Mouse (Mus musculus) midbrain, embryonic 15.5 days (tissue): Measurements from ENCODE around the gene Sarnp. TPM values are rescaled to one million over a fixed set of nuclear protein-coding genes. Genes with fewer than 3 reads are reported as not detected.

Experiments used
- ATAC-seq: fragments of 200-750 bp; cut with Nextera tagmentation; replicated peaks from 2 replicates; pipeline ENCODE4 v1.8.0; 2017; ENCODE audit warnings: moderate TSS enrichment
- H3K27ac ChIP-seq: fragments of 300-500 bp; sonication (generic); 2 replicates; pipeline ENCODE4 v1.5.1; 2015; ENCODE audit warnings: mild to moderate bottlenecking, inconsistent platforms
- H3K27me3 ChIP-seq: fragments of 300-500 bp; sonication (generic); replicated peaks from 2 replicates; pipeline ENCODE4 v1.6.1; 2015; ENCODE audit warnings: inconsistent platforms
- H3K36me3 ChIP-seq: fragments of 300-500 bp; sonication (generic); replicated peaks from 2 replicates; pipeline ENCODE4 v1.6.1; 2015; ENCODE audit warnings: inconsistent platforms
- H3K4me1 ChIP-seq: fragments of 300-500 bp; sonication (generic); 2 replicates; pipeline ENCODE4 v1.6.1; 2015; ENCODE audit warnings: inconsistent platforms
- H3K4me2 ChIP-seq: fragments of 300-500 bp; sonication (generic); 2 replicates; pipeline ENCODE4 v1.6.1; 2015; ENCODE audit warnings: inconsistent platforms, mild to moderate bottlenecking, moderate library complexity
- H3K4me3 ChIP-seq: fragments of 300-500 bp; sonication (generic); 2 replicates; pipeline ENCODE4 v1.5.1; 2015; ENCODE audit warnings: mild to moderate bottlenecking, inconsistent platforms
- H3K9ac ChIP-seq: fragments of 300-500 bp; sonication (generic); 2 replicates; pipeline ENCODE4 v1.6.1; 2015; ENCODE audit warnings: mild to moderate bottlenecking, inconsistent platforms
- H3K9me3 ChIP-seq: fragments of 300-500 bp; sonication (generic); 2 replicates; pipeline ENCODE4 v1.6.1; 2016; ENCODE audit warnings: inconsistent platforms
- WGBS: fragments of 180-500 bp; shearing (Covaris S2); methylation state at CpG from one replicate; pipeline ENCODE4 v1.1.7; 2015; ENCODE audit warnings: mixed read lengths; 5-methylcytosine and 5-hydroxymethylcytosine counted together
- polyA plus RNA-seq: library from polyadenylated mRNA; unstranded; fragments of >200 nt; fragmentation: Nextera tagmentation; extraction: Ambion mirVana; gene quantifications from 2 replicates; pipeline ENCODE4 v1.2.1, GENCODE M21; 2015

The Sarnp gene
- polyA plus RNA-seq, 1 experiment from 2014 or later = 145 TPM

GRCm38 (mm10) chr10:128895952-128896693, 79.0 kb downstream of the Sarnp start:
- Histone ChIP-seq H3K9ac (no peak overlapping the region), H3K27ac (0 out of 2 replicates have a peak overlapping the region, but pooled peaks have one; percentile 32), H3K4me3 (peak overlapping the region; percentile 1; the same call in 1 of the 2 replicates), H3K4me2 (peak overlapping the region; percentile 21), H3K4me1 (peaks cover 19% of the 10 kb centered on the region), H3K36me3 (no peaks in the 10 kb centered on the region), H3K27me3 (peaks cover 16% of the 10 kb centered on the region), H3K9me3 (no peaks in the 10 kb centered on the region)
- WGBS = 1% methylated on average over 17 of the region's 17 CpGs
- ATAC-seq = peak; percentile 16

- WGBS = 68% methylated on average over 1 of the region's 1 CpGs
- Histone ChIP-seq H3K36me3 (no peaks in the 10 kb centered on the region), H3K4me3 (no peak overlapping the region), H3K4me2 (0 out of 2 replicates have a peak overlapping the region, but pooled peaks have one; percentile 21), H3K4me1 (peaks cover 19% of the 10 kb centered on the region), H3K9me3 (no peaks in the 10 kb centered on the region), H3K9ac (no peak overlapping the region), H3K27ac (no peak overlapping the region), H3K27me3 (peaks cover 16% of the 10 kb centered on the region)
- no peak for ATAC-seq
Measured at GRCm38 (mm10) chr10:128896807-128897206, 79.7 kb downstream of the Sarnp start.

- 31% methylated on average over 1 of the region's 1 CpGs for WGBS
- Histone ChIP-seq H3K9ac (no peak overlapping the region), H3K4me1 (peaks cover 16% of the 10 kb centered on the region), H3K9me3 (no peaks in the 10 kb centered on the region), H3K4me3 (no peak overlapping the region), H3K36me3 (no peaks in the 10 kb centered on the region), H3K27ac (no peak overlapping the region), H3K4me2 (no peak overlapping the region), H3K27me3 (peaks cover 16% of the 10 kb centered on the region)
- no peak for ATAC-seq
Measured at GRCm38 (mm10) chr10:128897501-128897900, 80.4 kb downstream of the Sarnp start.

- 77% methylated on average over 6 of the region's 6 CpGs for WGBS
- ATAC-seq = no peak
- Histone ChIP-seq H3K9ac (no peak overlapping the region), H3K27me3 (peaks cover 16% of the 10 kb centered on the region), H3K9me3 (no peaks in the 10 kb centered on the region), H3K4me2 (no peak overlapping the region), H3K36me3 (no peaks in the 10 kb centered on the region), H3K4me1 (peaks cover 9% of the 10 kb centered on the region), H3K27ac (no peak overlapping the region), H3K4me3 (no peak overlapping the region)
Measured at GRCm38 (mm10) chr10:128899759-128900490, 82.8 kb downstream of the Sarnp start.

- Histone ChIP-seq H3K9ac (no peak within 1 kb of the TSS), H3K4me2 (no peak within 1 kb of the TSS), H3K36me3 (no peaks in the 10 kb centered on the region), H3K27ac (no peak within 1 kb of the TSS), H3K4me3 (no peak within 1 kb of the TSS), H3K27me3 (peaks cover 15% of the 10 kb centered on the region), H3K9me3 (no peaks in the 10 kb centered on the region), H3K4me1 (peaks cover 7% of the 10 kb centered on the region)
- WGBS = 83% methylated on average over 3 of the region's 3 CpGs
- ATAC-seq = no peak
Measured at GRCm38 (mm10) chr10:128900698-128901097, 83.6 kb downstream of the Sarnp start, which contains the start of gene Cd63. Gene Cd63, plus strand, starts transcription at chr10:128900989.

GRCm38 (mm10) chr10:128901409-128901808, 84.3 kb downstream of the Sarnp start:
- Histone ChIP-seq H3K36me3 (no peaks in the 10 kb centered on the region), H3K9me3 (no peaks in the 10 kb centered on the region), H3K4me3 (no peak overlapping the region), H3K9ac (no peak overlapping the region), H3K27ac (no peak overlapping the region), H3K27me3 (peaks cover 7% of the 10 kb centered on the region), H3K4me2 (no peak overlapping the region), H3K4me1 (no peaks in the 10 kb centered on the region; the same call in 1 of the 2 replicates)
- WGBS = 72% methylated on average over 1 of the region's 1 CpGs
- ATAC-seq = no peak

- no peak overlapping the region for H3K4me3 ChIP-seq
- H3K27me3 ChIP-seq = no peaks in the 10 kb centered on the region; the same call in 1 of the 2 replicates
- WGBS = 71% methylated on average over 3 of the region's 3 CpGs
- H3K9me3 ChIP-seq = no peaks in the 10 kb centered on the region
- no peak overlapping the region for H3K4me2 ChIP-seq
- H3K27ac ChIP-seq = no peak overlapping the region
- no peaks in the 10 kb centered on the region for H3K4me1 ChIP-seq
- H3K36me3 ChIP-seq = no peaks in the 10 kb centered on the region
- ATAC-seq = no peak
- no peak overlapping the region for H3K9ac ChIP-seq
Measured at GRCm38 (mm10) chr10:128902409-128902988, 85.4 kb downstream of the Sarnp start.

GRCm38 (mm10) chr10:128904812-128905211, 87.7 kb downstream of the Sarnp start:
- Histone ChIP-seq H3K4me1 (peaks cover 9% of the 10 kb centered on the region), H3K9me3 (no peaks in the 10 kb centered on the region), H3K36me3 (no peaks in the 10 kb centered on the region), H3K4me2 (no peak overlapping the region), H3K27me3 (no peaks in the 10 kb centered on the region; the same call in 1 of the 2 replicates), H3K9ac (no peak overlapping the region), H3K4me3 (no peak overlapping the region), H3K27ac (no peak overlapping the region)
- WGBS = 72% methylated on average over 5 of the region's 5 CpGs
- ATAC-seq = no peak

- Histone ChIP-seq H3K9ac (peak overlapping the region; percentile 72; the same call in 1 of the 2 replicates), H3K9me3 (no peaks in the 10 kb centered on the region), H3K27ac (0 out of 2 replicates have a peak overlapping the region, but pooled peaks have one; percentile 27), H3K36me3 (no peaks in the 10 kb centered on the region), H3K27me3 (no peaks in the 10 kb centered on the region; the same call in 1 of the 2 replicates), H3K4me2 (peak overlapping the region; percentile 80), H3K4me3 (peak overlapping the region; percentile 77), H3K4me1 (peaks cover 23% of the 10 kb centered on the region)
- no peak for ATAC-seq
- WGBS = 49% methylated on average over 13 of the region's 13 CpGs
Measured at GRCm38 (mm10) chr10:128908778-128909448, 91.8 kb downstream of the Sarnp start.

GRCm38 (mm10) chr10:128909567-128910028, 92.5 kb downstream of the Sarnp start:
- peak overlapping the region; percentile 72 for H3K9ac ChIP-seq
- WGBS = 2% methylated on average over 38 of the region's 41 CpGs
- H3K4me2 ChIP-seq = peak overlapping the region; percentile 80
- H3K9me3 ChIP-seq = no peaks in the 10 kb centered on the region
- H3K4me3 ChIP-seq = peak overlapping the region; percentile 77
- H3K4me1 ChIP-seq = peaks cover 23% of the 10 kb centered on the region
- peak overlapping the region; percentile 39; the same call in 1 of the 2 replicates for H3K27ac ChIP-seq
- H3K27me3 ChIP-seq = no peaks in the 10 kb centered on the region; the same call in 1 of the 2 replicates
- no peaks in the 10 kb centered on the region for H3K36me3 ChIP-seq
- peak; percentile 67 for ATAC-seq

- ATAC-seq = peak; percentile 46
- Histone ChIP-seq H3K9ac (peak overlapping the region; percentile 72), H3K4me3 (peak overlapping the region; percentile 77), H3K36me3 (no peaks in the 10 kb centered on the region), H3K27ac (peak overlapping the region; percentile 39; the same call in 1 of the 2 replicates), H3K4me2 (peak overlapping the region; percentile 80), H3K27me3 (no peaks in the 10 kb centered on the region), H3K9me3 (no peaks in the 10 kb centered on the region), H3K4me1 (peaks cover 23% of the 10 kb centered on the region)
- WGBS = 2% methylated on average over 66 of the region's 66 CpGs
Measured at GRCm38 (mm10) chr10:128910066-128910841, 93.1 kb downstream of the Sarnp start.
